ENCODE assay signal across 32 mouse cellular contexts in the genomic region with DNA sequence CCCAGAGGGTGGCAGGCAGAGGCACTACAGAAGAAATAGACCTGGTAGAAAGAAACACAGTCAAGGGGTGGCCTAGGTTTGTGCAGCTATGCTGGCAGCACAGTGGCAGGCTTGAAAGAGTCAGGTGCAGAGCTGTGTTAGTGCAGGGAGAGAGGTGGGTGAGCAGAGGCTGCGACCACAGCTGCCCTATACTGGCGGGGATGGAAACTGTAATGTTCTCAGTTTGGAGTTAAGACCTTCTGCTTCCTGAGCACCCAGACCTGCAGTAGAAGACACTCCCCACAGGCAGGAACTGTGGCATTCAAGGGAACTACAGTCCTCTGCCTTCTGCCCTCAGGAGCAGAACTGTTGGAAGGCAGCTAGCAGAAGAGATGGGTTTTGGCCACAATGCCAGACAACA. TPM values are rescaled to one million over a fixed set of nuclear protein-coding genes. Genes with fewer than 3 reads are reported as not detected.
DNase-seq lines count a peak whose midpoint lies in the region; ATAC-seq and TF ChIP-seq lines count a peak whose summit lies in the region.
"Had no signal": no experiment of that assay in that cellular context is flagged by ENCODE, and none has a peak within 500 bp of the region (broad histone marks: within the 10 kb centered on the region; RNA-seq: fewer than 3 reads in every experiment).

No protein-coding gene starts in this region.

- 68% methylated on average over 2 of the region's 2 CpGs for WGBS in heart, embryonic 12.5 days
- WGBS in heart, postnatal 0 days: 63% methylated on average over 2 of the region's 2 CpGs

- no peak for TF ChIP-seq CTCF in heart, postnatal 0 days (IDR thresholded peaks at IDR 0.05; ENCODE audit: low read depth)

- peak overlapping the region; percentile 72 for H3K27ac ChIP-seq in heart, embryonic 12.5 days (ENCODE audit: poor library complexity, severe bottlenecking)
- peak overlapping the region; percentile 68 for H3K27ac ChIP-seq in heart, postnatal 0 days (ENCODE audit: low read depth)
- H3K27ac ChIP-seq: liver, embryonic 12.5 days; midbrain, embryonic 15.5 days; neural tube, embryonic 15.5 days had no signal

- H3K4me2 ChIP-seq in heart, embryonic 12.5 days: 0 out of 2 replicates have a peak overlapping the region, but pooled peaks have one; percentile 10
- H3K4me2 ChIP-seq in heart, postnatal 0 days (ENCODE audit: low read depth, low read length): no peak overlapping the region
- H3K4me2 ChIP-seq: liver, embryonic 12.5 days; midbrain, embryonic 15.5 days; neural tube, embryonic 15.5 days had no signal

- no peak for ATAC-seq in heart, embryonic 12.5 days (ENCODE audit: insufficient number of reproducible peaks, low FRiP score)
- no peak; the same call in none of the 2 replicates for ATAC-seq in heart, postnatal 0 days (ENCODE audit: insufficient read depth, low read depth)
- peak; percentile 29; the same call in 1 of the 2 replicates for ATAC-seq in granulocyte monocyte progenitor cell, adult 5-6 weeks (replicated peaks; ENCODE audit: poor library complexity, severe bottlenecking)
- ATAC-seq: activated CD4-positive, CD25-positive, alpha-beta regulatory T cell, adult 4 months; forebrain, embryonic 14.5 days; intestine, postnatal 0 days; liver, embryonic 12.5 days; liver, postnatal 0 days; midbrain, embryonic 15.5 days had no signal

- peaks cover 32% of the 10 kb centered on the region for H3K4me1 ChIP-seq in heart, embryonic 12.5 days (replicated peaks)
- peaks cover 28% of the 10 kb centered on the region for H3K4me1 ChIP-seq in heart, postnatal 0 days (ENCODE audit: control insufficient read depth, insufficient read depth)
- H3K4me1 ChIP-seq: neural tube, embryonic 15.5 days had no signal

- H3K36me3 ChIP-seq in heart, embryonic 12.5 days: no peaks in the 10 kb centered on the region
- no peaks in the 10 kb centered on the region for H3K36me3 ChIP-seq in heart, postnatal 0 days (replicated peaks; ENCODE audit: control insufficient read depth, insufficient read depth, low read length)
- H3K36me3 ChIP-seq: liver, embryonic 12.5 days; midbrain, embryonic 15.5 days; neural tube, embryonic 15.5 days had no signal

- no peak for TF ChIP-seq EP300 in heart, postnatal 0 days (IDR thresholded peaks at IDR 0.05; ENCODE audit: low read depth)

- no peak overlapping the region for H3K4me3 ChIP-seq in heart, embryonic 12.5 days
- H3K4me3 ChIP-seq in heart, postnatal 0 days (ENCODE audit: low read depth, low read length): no peak overlapping the region
- H3K4me3 ChIP-seq: liver, embryonic 12.5 days; midbrain, embryonic 15.5 days; neural tube, embryonic 15.5 days had no signal

- H3K27me3 ChIP-seq in heart, embryonic 12.5 days (replicated peaks): no peaks in the 10 kb centered on the region
- no peaks in the 10 kb centered on the region for H3K27me3 ChIP-seq in heart, postnatal 0 days (ENCODE audit: control insufficient read depth, insufficient read depth, low read length)
- H3K27me3 ChIP-seq: midbrain, embryonic 15.5 days; neural tube, embryonic 15.5 days had no signal

- no peak overlapping the region for H3K9ac ChIP-seq in heart, embryonic 12.5 days
- no peak overlapping the region for H3K9ac ChIP-seq in heart, postnatal 0 days (replicated peaks; ENCODE audit: low read depth, low read length)
- H3K9ac ChIP-seq: liver, embryonic 12.5 days; liver, postnatal 0 days; midbrain, embryonic 15.5 days; neural tube, embryonic 15.5 days had no signal

- DNase-seq in heart, adult 11 months: no peak
- no peak for DNase-seq in heart, postnatal 0 days (ENCODE audit: low spot score)
- DNase-seq in heart, postnatal 4 days: no peak
- DNase-seq in A20 (ENCODE audit: low read depth, low spot score): peak; percentile 66
- DNase-seq in adrenal gland, postnatal 36 days: no peak
- DNase-seq: adrenal gland, adult 2 months; cerebellum, adult 2 months; cerebellum, postnatal 14 days; gastrocnemius, postnatal 36 days; kidney, adult 9 months; kidney, postnatal 10 days; layer of hippocampus, postnatal 36 days; left cerebral cortex, postnatal 4 days; liver, postnatal 0 days; retina, postnatal 1 day; right cerebral cortex, postnatal 14 days; thymus, adult 2 months; thymus, postnatal 36 days had no signal

- no peaks in the 10 kb centered on the region for H3K9me3 ChIP-seq in heart, embryonic 12.5 days (replicated peaks)
- no peaks in the 10 kb centered on the region for H3K9me3 ChIP-seq in heart, postnatal 0 days (replicated peaks; ENCODE audit: control insufficient read depth, low read length)
- H3K9me3 ChIP-seq: liver, embryonic 12.5 days; midbrain, embryonic 15.5 days; neural tube, embryonic 15.5 days had no signal

RNA-seq across cellular contexts. Expression of a gene that starts 5.6 kb away (rescaled TPM):
- not detected in 2 replicates for polyA plus RNA-seq in heart, embryonic 12.5 days (2016; fragmentation: Nextera tagmentation; extraction: Ambion mirVana)
- not detected in 2 replicates for total RNA-seq in heart, postnatal 0 days (2014; rRNA removed; ENCODE audit: low replicate concordance)
- 0.19 TPM in 1 of 2 replicates, not detected in the other for polyA plus RNA-seq in heart, postnatal 0 days (2015; fragmentation: Nextera tagmentation; extraction: Ambion mirVana)
- not detected for total RNA-seq in heart, postnatal 4 days (2021)
- total RNA-seq in granulocyte monocyte progenitor cell, adult 5-6 weeks (2014; fragmentation: Nextera tagmentation): not detected in 2 replicates
- total RNA-seq in granulocyte monocyte progenitor cell, adult 5-6 weeks (2017): not detected in 2 replicates
- not detected for total RNA-seq in adrenal gland, postnatal 36 days (2021)
- total RNA-seq: adrenal gland, adult 2 months; adrenal gland, postnatal 4 days; gastrocnemius, postnatal 36 days; layer of hippocampus, postnatal 36 days; megakaryocyte-erythroid progenitor cell, adult 5-6 weeks had no signal
- polyA plus RNA-seq: activated CD4-positive, CD25-positive, alpha-beta regulatory T cell, adult 4 months; adrenal gland, adult 2 months; cerebellum, adult 2 months; embryonic facial prominence, embryonic 11.5 days; forebrain, embryonic 14.5 days; hindbrain, embryonic 11.5 days; intestine, postnatal 0 days; limb, embryonic 14.5 days; liver, embryonic 12.5 days; liver, postnatal 0 days; lung, embryonic 16.5 days had no signal

RNA-seq across cellular contexts. Expression of a gene that starts 19.8 kb away (rescaled TPM):
- polyA plus RNA-seq in heart, embryonic 12.5 days (2016; fragmentation: Nextera tagmentation; extraction: Ambion mirVana): 24.9 and 26.2 TPM in 2 replicates
- 362 and 463 TPM in 2 replicates for total RNA-seq in heart, postnatal 0 days (2014; rRNA removed; ENCODE audit: low replicate concordance)
- 33.0 and 36.8 TPM in 2 replicates for polyA plus RNA-seq in heart, postnatal 0 days (2015; fragmentation: Nextera tagmentation; extraction: Ambion mirVana)
- total RNA-seq in heart, postnatal 4 days (2021): 100 to 1,000 TPM; 214 to 232 TPM
- 114 and 116 TPM in 2 replicates for total RNA-seq in granulocyte monocyte progenitor cell, adult 5-6 weeks (2014; fragmentation: Nextera tagmentation)
- 140 and 236 TPM in 2 replicates for total RNA-seq in granulocyte monocyte progenitor cell, adult 5-6 weeks (2017)
- total RNA-seq in adrenal gland, postnatal 36 days (2021): 100 to 1,000 TPM; 122 to 188 TPM

RNA-seq across cellular contexts. Expression of a gene that starts 22.1 kb away (rescaled TPM):
- polyA plus RNA-seq in heart, embryonic 12.5 days (2016; fragmentation: Nextera tagmentation; extraction: Ambion mirVana): 0.09 TPM in 1 of 2 replicates, not detected in the other
- 0.11 and 0.39 TPM in 2 replicates for total RNA-seq in heart, postnatal 0 days (2014; rRNA removed; ENCODE audit: low replicate concordance)
- polyA plus RNA-seq in heart, postnatal 0 days (2015; fragmentation: Nextera tagmentation; extraction: Ambion mirVana): 0.04 and 0.07 TPM in 2 replicates
- under 1 TPM; 0.09 to 0.12 TPM for total RNA-seq in heart, postnatal 4 days (2021)
- not detected in 2 replicates for total RNA-seq in granulocyte monocyte progenitor cell, adult 5-6 weeks (2014; fragmentation: Nextera tagmentation)
- total RNA-seq in granulocyte monocyte progenitor cell, adult 5-6 weeks (2017): not detected in 2 replicates
- total RNA-seq in adrenal gland, postnatal 36 days (2021): not detected
- total RNA-seq: gastrocnemius, postnatal 36 days; megakaryocyte-erythroid progenitor cell, adult 5-6 weeks had no signal
- polyA plus RNA-seq: activated CD4-positive, CD25-positive, alpha-beta regulatory T cell, adult 4 months; embryonic facial prominence, embryonic 11.5 days; hindbrain, embryonic 11.5 days; intestine, postnatal 0 days; liver, postnatal 0 days; neural tube, embryonic 15.5 days had no signal

RNA-seq across cellular contexts. Expression of a gene that starts 33.1 kb away (rescaled TPM):
- 67.4 and 70.9 TPM in 2 replicates for polyA plus RNA-seq in heart, embryonic 12.5 days (2016; fragmentation: Nextera tagmentation; extraction: Ambion mirVana)
- total RNA-seq in heart, postnatal 0 days (2014; rRNA removed; ENCODE audit: low replicate concordance): 80.6 and 99.8 TPM in 2 replicates
- 85.8 and 90.9 TPM in 2 replicates for polyA plus RNA-seq in heart, postnatal 0 days (2015; fragmentation: Nextera tagmentation; extraction: Ambion mirVana)
- 100 to 1,000 TPM; 100 to 104 TPM for total RNA-seq in heart, postnatal 4 days (2021)
- total RNA-seq in granulocyte monocyte progenitor cell, adult 5-6 weeks (2014; fragmentation: Nextera tagmentation): 25.2 and 25.3 TPM in 2 replicates
- total RNA-seq in granulocyte monocyte progenitor cell, adult 5-6 weeks (2017): 7.8 and 11.6 TPM in 2 replicates
- 100 to 1,000 TPM; 132 to 167 TPM for total RNA-seq in adrenal gland, postnatal 36 days (2021)

RNA-seq across cellular contexts. Expression of a gene that starts 34.2 kb away (rescaled TPM):
- 20.1 and 21.6 TPM in 2 replicates for polyA plus RNA-seq in heart, embryonic 12.5 days (2016; fragmentation: Nextera tagmentation; extraction: Ambion mirVana)
- total RNA-seq in heart, postnatal 0 days (2014; rRNA removed; ENCODE audit: low replicate concordance): 8.7 and 12.1 TPM in 2 replicates
- 9.8 and 12.4 TPM in 2 replicates for polyA plus RNA-seq in heart, postnatal 0 days (2015; fragmentation: Nextera tagmentation; extraction: Ambion mirVana)
- 10 to 100 TPM; 10.6 to 11.3 TPM for total RNA-seq in heart, postnatal 4 days (2021)
- total RNA-seq in granulocyte monocyte progenitor cell, adult 5-6 weeks (2014; fragmentation: Nextera tagmentation): 19.0 and 23.1 TPM in 2 replicates
- total RNA-seq in granulocyte monocyte progenitor cell, adult 5-6 weeks (2017): 15.2 and 20.1 TPM in 2 replicates
- 10 to 100 TPM; 16.8 to 18.4 TPM for total RNA-seq in adrenal gland, postnatal 36 days (2021)
